Mouse (Mus musculus): ENCODE measurements around the gene 3110040M04Rik.
"Not testable (repeated sequence)": the region's sequence is repeated elsewhere in the genome, so short reads cannot be mapped to it uniquely, and the experiment has no call there.

GRCm38 (mm10) chr1:151211666-151212065 lies 7.7 kb downstream of the 3110040M04Rik start:
- TF ChIP-seq CTCF (IDR thresholded peaks at IDR 0.05; ENCODE audit: control insufficient read depth, insufficient read depth, low read length); POLR2A (IDR thresholded peaks at IDR 0.05; ENCODE audit: borderline replicate concordance, control insufficient read depth, low read depth, low read length): not testable (repeated sequence)

All from bone marrow, adult 2 months (tissue).